Mouse (Mus musculus) lung, postnatal 14 days (tissue): Measurements from ENCODE around the gene Chil4.
"Not testable (repeated sequence)": the region's sequence is repeated elsewhere in the genome, so short reads cannot be mapped to it uniquely, and the experiment has no call there.

Experiments
- DNase-seq: peaks from one replicate; pipeline ENCODE4 v3.0.0; 2021

Chil4 gene

DNA sequence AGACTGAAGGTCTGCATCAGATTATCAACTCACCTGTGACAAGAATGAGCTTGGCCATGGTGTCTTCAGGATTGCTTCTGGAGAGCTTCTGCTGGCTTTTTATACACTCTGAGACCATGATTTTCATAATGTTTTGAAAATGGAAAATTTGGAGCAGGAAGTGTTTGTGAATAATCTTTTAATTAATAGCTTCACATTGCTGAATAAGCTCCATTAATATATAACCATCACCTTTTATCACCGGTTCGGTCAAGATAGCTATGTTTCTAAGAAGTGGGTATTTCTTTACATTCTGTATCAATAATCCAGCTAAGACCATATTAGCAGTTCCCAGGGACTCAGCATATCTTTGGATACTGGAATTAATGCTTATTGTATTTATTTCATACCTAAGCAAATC, at the start of gene Chil4:
Gene Chil4 (minus strand): TSS at position 101 of the 400 bp plus-strand sequence.
- no peak for DNase-seq

DNA sequence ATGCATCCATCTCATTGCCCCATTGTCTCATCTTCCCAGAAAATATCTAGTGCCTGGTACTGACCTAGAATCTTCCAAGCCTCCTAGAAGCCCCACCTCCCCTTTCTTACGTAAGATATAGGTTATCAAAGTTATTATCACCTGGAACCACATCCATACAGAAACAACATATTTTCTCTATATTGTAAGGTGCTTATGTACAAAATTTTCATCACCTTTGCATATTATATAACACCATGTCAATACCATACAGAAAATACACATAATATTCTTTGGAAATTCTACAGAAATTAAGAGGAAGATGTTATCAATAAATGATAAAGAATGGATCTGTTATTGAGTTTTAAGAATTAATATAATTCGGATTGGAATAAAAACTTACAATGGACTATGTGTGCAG, 46.5 kb upstream of the Chil4 start:
- DNase-seq: no peak

DNA sequence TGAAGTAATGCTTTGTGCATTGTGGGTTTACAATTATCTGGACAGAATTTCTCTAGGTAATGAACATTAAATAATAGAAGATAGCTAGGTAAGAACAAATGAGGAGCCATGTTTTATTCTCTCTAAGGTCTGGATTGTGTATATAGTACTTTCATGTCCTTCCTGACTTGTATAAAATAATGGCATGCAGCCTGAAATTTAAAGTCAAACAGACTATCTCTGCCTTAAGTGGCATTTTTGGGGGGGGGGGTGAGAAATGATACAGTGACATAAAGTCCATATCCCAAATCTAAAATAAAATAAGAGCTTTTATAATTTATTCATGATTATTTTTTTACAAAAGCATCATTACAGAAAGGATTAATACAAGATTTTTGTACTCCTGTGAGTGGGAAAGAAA, 45.5 kb upstream of the Chil4 start:
- no peak for DNase-seq

DNA sequence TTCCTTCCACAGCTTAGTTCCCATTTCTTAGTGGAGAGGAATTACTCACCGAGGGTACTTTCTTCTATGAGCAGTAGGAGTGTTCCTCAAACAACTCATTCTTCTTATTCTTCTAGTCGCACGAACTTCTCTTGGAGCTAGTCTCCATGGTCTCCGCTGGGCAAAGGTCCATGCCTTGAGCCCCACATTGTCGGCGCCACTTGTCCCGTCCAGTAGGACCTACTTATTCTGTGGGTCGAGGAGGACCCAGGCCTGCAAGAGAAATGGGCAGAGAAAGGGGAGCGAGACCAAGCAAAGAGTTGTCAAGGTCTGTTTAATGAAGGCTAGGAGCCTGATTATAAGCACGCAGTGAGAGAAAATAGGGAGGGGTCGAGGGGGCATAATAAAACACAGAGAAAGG, 37.8 kb upstream of the Chil4 start:
- DNase-seq: not testable (repeated sequence)

DNA sequence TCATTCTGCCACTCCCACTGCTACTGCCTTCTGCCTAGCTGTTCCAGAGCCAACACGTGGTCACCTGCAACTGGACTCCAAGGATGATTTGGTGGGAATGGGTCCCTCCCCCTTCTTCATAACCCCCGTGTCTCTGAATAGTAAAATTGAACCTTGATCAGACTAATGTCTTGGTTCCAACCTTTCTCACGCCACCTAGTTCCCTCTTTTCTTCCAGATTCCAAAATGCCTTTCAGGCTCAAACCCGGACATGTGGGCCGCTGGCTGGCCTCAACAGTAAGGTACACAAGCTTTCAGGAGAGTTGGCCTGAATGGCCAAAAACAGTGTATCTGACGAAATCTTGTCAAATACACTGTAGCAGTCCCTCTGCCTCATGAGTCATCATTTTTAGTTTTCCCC, 33.4 kb upstream of the Chil4 start:
- no peak for DNase-seq

DNA sequence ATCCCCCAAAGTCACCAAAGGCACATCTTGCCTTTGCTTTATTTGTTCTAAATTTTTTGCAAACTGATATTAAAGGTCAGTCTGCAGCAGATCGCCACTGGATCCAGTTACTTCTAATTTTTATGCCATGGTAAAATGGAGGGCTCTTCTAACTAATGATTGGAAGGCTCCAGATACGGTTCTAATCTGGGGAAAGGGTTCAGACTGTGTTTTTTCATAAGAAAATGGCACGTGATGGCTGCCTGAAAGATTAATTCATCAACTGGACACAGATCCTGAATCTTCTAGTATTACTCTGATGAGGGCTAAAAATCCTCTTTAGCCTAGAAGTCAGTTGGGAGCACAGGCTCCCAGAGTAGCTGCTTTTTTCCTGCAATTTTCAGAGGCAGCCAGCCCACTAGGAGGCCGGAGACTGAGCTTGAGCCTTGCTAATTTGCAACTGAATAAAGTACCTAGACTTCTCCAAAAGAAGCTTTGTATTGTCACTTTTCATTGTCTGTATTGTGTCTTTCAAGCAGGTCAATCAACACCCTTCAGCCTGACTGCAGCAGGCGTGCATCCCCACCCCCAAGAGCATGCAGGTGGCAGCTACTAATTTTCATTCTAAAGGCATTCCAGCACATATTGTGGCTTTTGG, 31.6 kb upstream of the Chil4 start:
- not testable (repeated sequence) for DNase-seq

DNA sequence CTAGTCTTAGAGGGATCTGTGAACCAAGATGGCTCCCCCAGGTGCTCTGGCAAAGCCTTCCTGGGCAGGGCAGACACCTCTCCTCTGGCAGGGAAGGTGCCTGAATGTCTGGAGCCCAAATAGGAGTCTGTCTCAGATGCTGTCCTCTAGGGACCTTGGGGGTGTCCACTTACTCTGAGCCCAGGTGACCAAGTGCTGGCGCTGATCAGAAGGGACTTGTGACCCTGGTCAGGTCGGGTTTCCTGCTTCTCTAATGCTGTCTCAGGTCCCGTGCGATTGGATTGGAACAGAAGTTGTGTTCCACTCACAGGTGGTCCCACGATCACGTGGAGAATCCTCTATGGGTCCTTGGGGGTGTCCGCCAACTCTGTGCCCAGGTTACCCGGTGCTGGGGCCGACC, 28.1 kb upstream of the Chil4 start:
- not testable (repeated sequence) for DNase-seq

DNA sequence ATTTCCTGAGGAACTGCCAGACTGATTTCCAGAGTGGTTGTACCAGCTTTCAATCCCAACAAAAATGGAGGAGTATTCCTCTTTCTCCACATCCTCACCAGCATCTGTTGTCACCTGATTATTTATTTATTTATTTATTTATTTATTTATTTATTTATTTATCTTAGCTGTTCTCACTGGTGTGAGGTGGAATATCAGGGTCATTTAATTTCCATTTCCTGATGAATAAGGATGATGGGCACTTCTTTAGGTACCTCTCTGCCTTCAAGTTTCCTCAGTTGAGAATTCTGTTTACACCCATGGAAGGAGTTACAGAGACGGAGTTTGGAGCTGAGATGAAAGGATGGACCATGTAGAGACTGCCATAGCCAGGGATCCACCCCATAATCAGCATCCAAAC, 20.9 kb upstream of the Chil4 start:
- not testable (repeated sequence) for DNase-seq

DNA sequence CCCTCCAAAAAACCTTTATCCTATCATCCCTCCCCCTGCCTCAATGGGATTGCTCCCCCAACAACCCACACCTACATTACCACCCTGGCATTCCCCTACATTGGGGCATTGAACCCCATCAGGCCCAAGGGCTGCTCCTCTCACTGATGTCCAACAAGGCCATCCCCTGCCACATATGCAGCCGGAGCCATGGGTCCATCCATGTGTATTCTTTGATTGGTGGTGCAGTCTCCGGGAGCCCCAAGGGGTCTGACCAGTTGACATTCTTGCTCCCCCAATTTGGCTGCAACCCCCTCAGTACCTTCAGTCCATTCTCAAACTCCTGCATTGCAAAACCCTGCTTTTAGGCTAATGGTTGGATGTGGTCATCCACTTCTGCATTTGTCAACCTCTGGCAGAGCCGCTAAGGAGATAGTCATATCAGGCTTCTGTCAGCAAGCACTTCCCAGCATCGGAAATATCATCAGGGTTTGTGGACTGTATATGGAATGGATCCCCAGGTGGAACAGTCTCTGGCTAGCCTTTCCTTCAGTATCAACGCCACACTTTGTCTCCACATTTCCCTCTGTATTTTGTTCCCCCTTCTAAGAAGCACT, 20.0 kb upstream of the Chil4 start:
- DNase-seq: no peak

DNA sequence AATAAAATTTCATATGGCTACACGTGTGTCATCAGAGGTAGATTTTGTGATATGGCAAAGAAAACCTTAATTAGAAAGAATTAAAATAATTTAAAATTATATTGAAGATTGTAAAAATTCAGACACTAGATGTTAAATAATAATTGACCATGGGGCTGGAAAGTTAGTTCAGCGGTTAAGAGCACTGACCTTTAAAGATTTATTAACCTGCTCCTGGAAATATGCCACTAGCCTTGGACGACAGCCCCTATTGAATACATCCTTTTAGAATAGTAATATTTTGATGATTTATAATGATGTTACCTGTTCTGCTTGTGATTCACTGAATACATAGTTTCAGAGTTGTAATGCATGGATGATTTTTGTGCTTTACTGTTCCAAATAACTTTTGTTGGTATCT, 4.1 kb upstream of the Chil4 start:
- DNase-seq: not testable (repeated sequence)

DNA sequence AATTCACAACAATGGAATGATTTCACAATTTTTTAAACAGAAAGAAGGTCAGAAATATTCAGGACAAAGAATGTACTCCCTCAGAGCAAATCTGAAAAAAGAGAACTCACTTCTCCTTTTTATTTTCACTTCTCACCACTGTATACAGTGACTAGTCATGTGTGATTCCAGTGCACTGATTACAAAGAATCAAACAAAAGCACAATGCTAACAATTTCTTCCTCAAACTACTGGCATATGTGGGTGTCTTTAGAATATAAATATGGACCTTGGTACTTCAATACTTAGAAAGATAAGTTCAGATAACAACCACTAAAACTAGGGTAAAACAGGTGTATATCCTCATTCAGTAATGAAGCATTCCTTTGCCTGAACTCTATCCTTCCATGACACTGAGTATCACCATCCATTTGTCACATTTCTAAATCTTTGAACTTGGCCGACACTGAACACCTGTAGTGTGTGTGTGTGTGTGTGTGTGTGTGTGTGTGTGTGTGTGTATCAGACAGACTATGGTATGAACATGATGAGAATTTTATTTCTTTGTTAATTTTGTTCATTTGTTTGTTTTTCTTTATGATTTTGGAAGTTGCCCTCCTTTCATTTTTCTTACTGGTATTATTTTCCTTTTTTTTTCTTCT, 2.4 kb upstream of the Chil4 start:
- DNase-seq: no peak

DNA sequence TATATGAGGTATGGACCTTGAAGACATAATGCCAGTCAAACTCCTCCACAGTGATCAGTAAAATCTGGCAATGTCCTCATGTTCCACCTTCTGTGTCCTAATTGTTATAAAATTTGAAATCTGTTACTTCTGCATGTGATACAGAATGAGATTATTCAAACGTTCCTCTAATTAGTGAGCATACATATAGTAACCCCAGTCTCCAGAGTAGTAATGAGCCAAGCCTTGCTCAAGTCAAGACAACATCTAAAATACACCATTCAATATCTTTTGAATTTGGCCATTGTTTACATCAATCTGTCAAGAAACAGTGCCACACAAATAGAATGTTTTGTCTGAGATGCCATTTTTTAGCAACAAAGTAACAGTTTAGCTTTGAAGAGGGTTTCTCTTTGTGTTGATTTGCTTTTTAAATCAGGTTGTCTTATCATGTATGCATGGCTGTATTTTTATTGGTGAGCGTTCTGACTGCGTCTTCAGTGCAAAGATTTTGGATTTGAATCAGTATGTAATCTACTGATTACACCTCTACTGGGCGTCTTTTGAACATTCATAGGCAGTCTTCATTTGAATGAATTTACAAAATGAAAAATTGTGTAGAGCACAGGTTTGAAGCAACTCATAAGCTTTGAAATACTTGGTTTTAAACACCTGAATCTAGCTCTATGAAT, 888 bp downstream of the Chil4 start:
- DNase-seq: not testable (repeated sequence)

DNA sequence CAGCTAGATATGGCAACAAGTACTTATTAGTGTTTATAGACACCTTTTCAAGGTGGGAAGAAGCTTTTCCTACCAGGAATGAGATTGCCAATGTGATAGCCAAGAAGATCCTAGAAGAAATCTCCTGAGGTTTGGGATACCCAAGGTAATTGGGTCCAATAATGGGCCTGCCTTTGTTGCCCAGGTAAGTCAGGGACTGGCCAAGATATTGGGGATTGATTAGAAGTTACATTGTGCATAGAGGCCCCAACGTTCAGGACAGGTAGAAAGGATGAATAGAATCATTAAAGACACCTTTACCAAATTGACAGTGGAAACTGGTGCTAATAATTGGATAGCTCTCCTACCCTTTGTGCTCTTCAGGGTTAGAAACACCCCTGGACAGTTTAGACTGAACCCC, 21.3 kb downstream of the Chil4 start:
- DNase-seq: not testable (repeated sequence)

DNA sequence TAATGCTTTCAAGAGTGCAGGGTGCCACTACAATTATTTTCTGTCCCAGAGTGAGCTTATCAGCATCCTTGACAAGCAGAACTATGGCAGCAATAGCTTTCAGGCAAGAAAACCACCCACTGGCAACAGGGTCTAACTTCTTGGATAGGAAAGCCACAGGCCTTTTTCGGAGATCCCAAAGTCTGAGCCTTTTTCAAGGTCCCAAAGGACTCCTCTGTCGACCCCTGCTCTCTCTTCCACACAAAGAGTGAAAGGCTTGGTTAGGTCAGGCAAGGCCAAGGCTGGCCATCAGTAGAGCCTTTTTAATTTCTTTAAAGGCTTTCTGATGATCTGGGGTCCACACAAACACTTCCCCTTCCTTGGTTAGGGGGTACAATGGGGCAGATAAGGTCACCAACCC, 22.1 kb downstream of the Chil4 start:
- not testable (repeated sequence) for DNase-seq

DNA sequence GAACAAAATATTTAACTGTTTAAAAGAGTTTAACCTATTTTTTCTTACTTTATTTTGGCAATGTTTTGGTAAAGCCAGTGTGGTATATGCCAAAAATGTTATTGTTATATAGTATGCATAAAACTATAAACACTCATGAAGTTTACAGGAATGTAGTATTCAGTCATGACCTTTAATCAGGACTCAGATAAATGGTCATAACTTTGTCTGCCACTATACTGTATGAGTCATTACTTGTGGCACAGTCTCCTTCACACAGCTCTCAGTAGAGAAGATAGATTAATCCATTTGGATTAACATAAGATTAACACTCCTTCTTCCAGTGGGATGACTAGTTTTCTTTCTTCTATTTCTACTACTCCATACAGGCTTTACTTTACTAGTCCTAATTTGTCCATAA, 23.0 kb downstream of the Chil4 start:
- no peak for DNase-seq

DNA sequence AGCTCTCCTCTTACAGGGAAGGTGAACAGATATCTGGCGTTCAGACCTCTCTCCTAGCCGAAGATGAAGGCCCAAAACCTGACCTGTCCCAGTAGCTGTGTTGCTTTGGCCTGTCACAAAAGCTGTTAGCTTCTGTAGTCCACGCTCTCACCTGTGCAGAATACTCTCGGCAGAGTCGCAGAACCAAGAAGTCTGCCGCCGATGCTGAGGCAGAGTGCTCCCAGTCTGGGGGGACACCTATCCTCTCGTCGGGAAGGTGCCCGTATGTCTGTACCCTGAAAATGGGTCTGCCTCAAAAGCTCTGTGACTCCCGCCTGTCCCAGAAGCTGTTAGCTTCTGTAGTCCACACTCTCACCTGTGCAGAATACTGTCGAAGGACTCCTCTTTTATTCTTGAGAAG, 23.8 kb downstream of the Chil4 start:
- no peak for DNase-seq

DNA sequence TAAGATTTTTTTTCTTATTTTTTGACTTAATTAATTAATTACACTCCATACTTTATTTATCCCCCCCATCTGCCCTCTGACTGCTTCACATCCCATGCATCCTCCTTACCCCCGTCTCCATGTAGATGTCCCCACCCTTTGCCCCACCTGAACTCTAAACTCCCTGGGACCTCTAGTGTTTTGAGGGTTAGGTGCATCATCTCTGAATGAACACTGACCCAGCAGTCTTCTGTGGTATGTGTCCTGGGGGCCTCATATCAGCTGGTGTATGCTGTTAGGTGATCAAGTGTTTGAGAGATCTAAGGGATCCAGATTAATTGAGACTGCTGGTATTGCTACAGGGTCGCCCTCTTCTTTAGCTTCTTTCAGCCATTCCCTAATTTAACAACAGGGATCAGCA, 31.3 kb downstream of the Chil4 start:
- DNase-seq: no peak

DNA sequence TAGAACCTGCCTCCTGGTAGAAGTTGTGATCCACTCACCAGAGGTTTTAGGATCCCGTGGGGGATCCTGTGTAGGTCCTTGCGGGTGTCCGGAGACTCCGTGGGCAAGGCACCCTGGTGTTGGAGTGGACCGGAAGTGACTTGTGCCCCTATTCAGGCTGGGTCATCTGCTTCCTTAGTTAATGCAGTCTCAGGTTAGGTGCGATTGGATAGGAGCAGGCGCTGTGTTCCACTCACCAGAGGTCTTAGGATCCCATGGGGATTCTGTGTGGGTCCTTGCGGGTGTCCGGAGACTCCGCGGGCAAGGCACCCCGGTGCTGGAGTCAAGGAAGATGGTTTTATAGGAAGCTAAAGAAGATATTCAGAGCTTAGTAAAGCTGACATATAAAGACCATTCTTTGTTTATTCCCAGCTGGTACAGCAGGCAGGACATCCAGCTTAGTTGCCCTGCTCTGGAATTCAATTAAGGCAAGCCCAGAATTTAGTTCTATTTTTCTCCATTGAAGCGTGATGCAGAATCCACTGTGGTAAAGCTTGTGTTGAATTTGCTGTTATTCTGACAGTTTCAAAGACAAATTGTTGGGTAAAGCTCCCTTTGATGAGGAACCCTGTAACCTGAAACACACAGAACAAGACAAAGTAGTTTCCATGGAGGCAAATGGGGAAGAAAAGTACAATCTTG, 41.7 kb downstream of the Chil4 start:
- DNase-seq: no peak

DNA sequence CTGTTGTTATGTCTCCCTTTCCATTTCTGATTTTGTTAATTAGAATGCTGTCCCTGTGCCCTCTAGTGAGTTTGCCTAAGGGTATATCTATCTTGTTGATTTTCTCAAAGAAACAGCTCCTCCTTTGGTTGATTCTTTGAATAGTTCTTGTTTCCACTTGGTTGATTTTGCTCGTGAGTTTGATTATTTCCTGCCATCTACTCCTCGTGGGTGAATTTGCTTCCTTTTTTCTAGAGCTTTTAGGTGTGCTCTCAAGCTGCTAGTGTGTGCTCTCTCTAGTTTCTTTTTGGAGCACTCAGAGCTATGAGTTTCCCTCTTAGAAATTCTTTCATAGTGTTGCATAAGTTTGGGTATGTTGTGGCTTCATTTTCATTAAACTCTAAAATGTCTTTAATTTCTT, 44.3 kb downstream of the Chil4 start:
- not testable (repeated sequence) for DNase-seq

DNA sequence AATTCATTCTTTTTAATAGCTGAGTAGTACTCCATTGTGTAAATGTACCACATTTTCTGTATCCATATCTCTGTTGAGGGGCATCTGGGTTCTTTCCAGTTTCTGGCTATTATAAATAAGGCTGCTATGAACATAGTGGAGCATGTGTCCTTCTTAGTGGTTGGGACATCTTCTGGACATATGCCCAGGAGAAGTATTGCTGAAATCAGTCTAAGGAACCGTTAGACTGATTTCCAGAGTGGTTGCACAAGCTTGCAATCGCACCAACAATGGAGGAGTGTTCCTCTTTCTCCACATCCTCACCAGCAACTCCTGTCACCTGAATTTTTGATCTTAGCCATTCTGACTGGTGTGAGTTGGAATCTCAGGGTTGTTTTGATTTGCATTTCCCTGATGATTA, 46.8 kb downstream of the Chil4 start:
- DNase-seq: peak; percentile 15

DNA sequence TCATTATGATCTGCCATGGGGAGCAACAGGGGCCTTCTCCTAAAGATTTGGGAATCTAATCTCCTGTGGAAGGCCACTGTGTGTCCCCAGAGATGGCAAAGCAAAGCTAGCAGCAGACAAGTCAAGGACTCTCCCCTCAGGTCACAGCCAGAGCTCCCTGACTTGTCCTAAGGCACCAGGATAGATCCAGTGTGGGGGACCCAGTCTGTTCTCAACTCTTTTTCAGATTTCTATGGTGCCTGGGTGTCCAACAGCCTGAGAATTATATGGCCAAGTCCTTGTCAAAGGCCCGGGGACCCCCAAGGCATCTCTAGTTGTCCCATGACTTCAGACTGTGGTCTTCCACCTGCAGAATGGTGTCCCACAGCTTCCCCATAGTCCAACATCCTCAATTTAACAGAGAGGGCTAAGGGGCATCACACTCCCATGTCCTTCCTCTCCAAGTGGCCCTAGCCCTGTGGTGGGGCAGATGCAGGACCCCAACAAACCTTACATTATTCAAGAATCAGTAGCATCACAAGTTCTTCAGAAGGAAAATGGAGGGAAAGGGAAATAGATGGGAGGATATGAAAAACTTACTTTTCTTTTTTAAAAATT, 48.1 kb downstream of the Chil4 start:
- DNase-seq: no peak

DNA sequence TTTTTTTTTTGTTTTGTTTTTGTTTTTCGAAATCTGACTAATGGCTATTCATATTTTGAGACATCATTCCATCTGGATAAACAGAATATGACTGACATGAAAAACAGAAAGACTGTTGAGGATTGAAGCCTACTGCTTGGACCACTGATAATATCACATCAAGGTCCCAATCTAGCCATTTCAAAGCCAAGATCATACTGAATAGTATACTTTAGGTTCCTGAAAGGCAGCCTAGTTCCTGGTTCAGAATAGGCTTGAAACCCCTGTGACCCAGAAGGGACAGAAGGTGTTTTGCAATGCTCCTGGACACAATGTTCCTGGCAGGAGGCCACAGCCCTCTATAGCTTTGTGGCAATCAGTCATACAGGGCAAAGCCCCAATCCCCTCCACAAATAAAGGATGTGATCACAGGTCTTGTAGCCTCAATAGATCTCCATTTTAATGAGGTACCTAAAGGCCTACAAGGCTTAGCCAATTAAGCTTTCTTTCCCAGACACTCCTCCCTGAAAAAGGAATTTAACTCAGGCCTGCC, 48.7 kb downstream of the Chil4 start:
- peak; percentile 54 for DNase-seq

DNA sequence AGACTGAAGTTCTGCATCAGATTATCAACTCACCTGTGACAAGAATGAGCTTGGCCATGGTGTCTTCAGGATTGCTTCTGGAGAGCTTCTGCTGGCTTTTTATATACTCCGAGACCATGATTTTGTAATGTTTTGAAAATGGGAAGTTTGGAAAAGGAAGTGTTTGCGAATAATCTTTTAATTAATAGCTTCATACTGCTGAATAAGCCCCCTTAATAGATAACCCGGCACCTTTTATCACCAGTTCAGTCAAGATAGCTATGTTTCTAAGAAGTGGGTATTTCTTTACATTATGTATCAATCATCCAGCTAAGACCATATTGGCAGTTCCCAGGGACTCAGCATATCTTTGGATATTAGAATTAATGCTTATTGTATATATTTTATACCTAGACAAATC, 51.8 kb downstream of the Chil4 start, which contains the start of gene Chil3:
Gene Chil3 (minus strand): TSS at position 101 of the 400 bp plus-strand sequence.
- no peak for DNase-seq
